ENCODE assay signal across 14 mouse cellular contexts in genomic region chr2:33783419-33783818, GRCm38 (mm10).
A peak's percentile ranks its signal among the peaks of the same experiment; 100 is the strongest.
DNase-seq lines count a peak whose midpoint lies in the region; ATAC-seq lines count a peak whose summit lies in the region.
"Had no signal": no experiment of that assay in that cellular context is flagged by ENCODE, and none has a peak within 500 bp of the region (broad histone marks: within the 10 kb centered on the region; RNA-seq: fewer than 3 reads in every experiment).

No protein-coding gene starts in this region.

- H3K27ac ChIP-seq in lung, embryonic 16.5 days (ENCODE audit: low read length) = no peak overlapping the region
- H3K27ac ChIP-seq in embryonic facial prominence, embryonic 10.5 days (replicated peaks) = peak overlapping the region; percentile 16
- H3K27ac ChIP-seq in limb, embryonic 13.5 days = peak overlapping the region; percentile 15; the same call in 1 of the 2 replicates
- H3K27ac ChIP-seq: liver, embryonic 15.5 days had no signal

- 69% methylated on average over 7 of the region's 7 CpGs for WGBS in lung, embryonic 16.5 days
- 85% methylated on average over 7 of the region's 7 CpGs for WGBS in embryonic facial prominence, embryonic 10.5 days
- 78% methylated on average over 7 of the region's 7 CpGs for WGBS in limb, embryonic 13.5 days

- no peaks in the 10 kb centered on the region for H3K27me3 ChIP-seq in lung, embryonic 16.5 days (ENCODE audit: control insufficient read depth, insufficient read depth, low read depth, low read length)
- no peaks in the 10 kb centered on the region for H3K27me3 ChIP-seq in embryonic facial prominence, embryonic 10.5 days (replicated peaks; ENCODE audit: low read depth, poor library complexity, severe bottlenecking)
- H3K27me3 ChIP-seq in limb, embryonic 13.5 days = 0 out of 2 replicates have a peak, but pooled peaks cover 5% of the 10 kb centered on the region
- H3K27me3 ChIP-seq: liver, embryonic 15.5 days; Patski had no signal

- DNase-seq in frontal cortex, postnatal 25 days (ENCODE audit: low spot score in 2 of 2) = no peak
- DNase-seq in lung, postnatal 14 days = no peak
- no peak for DNase-seq in embryonic facial prominence, embryonic 10.5 days (ENCODE audit: low spot score)
- no peak for DNase-seq in ovary, postnatal 36 days (ENCODE audit: low spot score)
- DNase-seq: gastrocnemius, postnatal 36 days; kidney, adult 11 months; layer of hippocampus, adult 9-11 months; retina, postnatal 1 day had no signal

- H3K4me1 ChIP-seq in lung, embryonic 16.5 days (replicated peaks; ENCODE audit: control insufficient read depth, insufficient read depth, low read length) = peaks cover 13% of the 10 kb centered on the region
- peaks cover 41% of the 10 kb centered on the region for H3K4me1 ChIP-seq in embryonic facial prominence, embryonic 10.5 days
- peaks cover 47% of the 10 kb centered on the region for H3K4me1 ChIP-seq in limb, embryonic 13.5 days

- H3K4me3 ChIP-seq in lung, embryonic 16.5 days (ENCODE audit: low read length) = no peak overlapping the region
- H3K4me3 ChIP-seq in embryonic facial prominence, embryonic 10.5 days = no peak overlapping the region
- H3K4me3 ChIP-seq in limb, embryonic 13.5 days = no peak overlapping the region
- H3K4me3 ChIP-seq: liver, embryonic 15.5 days had no signal

- no peak overlapping the region for H3K4me2 ChIP-seq in lung, embryonic 16.5 days (ENCODE audit: low read depth, low read length)
- H3K4me2 ChIP-seq in limb, embryonic 13.5 days (replicated peaks) = no peak overlapping the region
- H3K4me2 ChIP-seq: liver, embryonic 15.5 days had no signal

- peaks cover 8% of the 10 kb centered on the region for H3K9me3 ChIP-seq in lung, embryonic 16.5 days (ENCODE audit: control insufficient read depth, low read length)
- peaks cover 15% of the 10 kb centered on the region for H3K9me3 ChIP-seq in embryonic facial prominence, embryonic 10.5 days
- peaks cover 16% of the 10 kb centered on the region for H3K9me3 ChIP-seq in limb, embryonic 13.5 days

- H3K9ac ChIP-seq in lung, embryonic 16.5 days (ENCODE audit: low read length) = no peak overlapping the region
- no peak overlapping the region for H3K9ac ChIP-seq in limb, embryonic 13.5 days
- H3K9ac ChIP-seq: liver, embryonic 15.5 days had no signal

- H3K36me3 ChIP-seq in lung, embryonic 16.5 days (ENCODE audit: control insufficient read depth, insufficient read depth, low read length) = peaks cover 8% of the 10 kb centered on the region
- H3K36me3 ChIP-seq in embryonic facial prominence, embryonic 10.5 days (replicated peaks) = peaks cover 30% of the 10 kb centered on the region
- peaks cover 20% of the 10 kb centered on the region for H3K36me3 ChIP-seq in limb, embryonic 13.5 days

- peak; percentile 88 for ATAC-seq in frontal cortex, adult (ENCODE audit: low TSS enrichment)
- 0 out of 2 replicates have a peak, but pooled peaks have one; percentile 5 for ATAC-seq in lung, embryonic 16.5 days (ENCODE audit: low read depth)
- ATAC-seq in limb, embryonic 13.5 days (ENCODE audit: low FRiP score, low read depth) = no peak
- ATAC-seq in erythroid progenitor cell, adult 5-6 weeks (replicated peaks; ENCODE audit: low FRiP score, poor library complexity, severe bottlenecking) = no peak
- ATAC-seq: Patski had no signal

Comparison
In these comparisons a context has a peak if more than half of its experiments do, and no peak if none do; other contexts are left out.
1. ATAC-seq: peak in frontal cortex, adult (single experiment) and lung, embryonic 16.5 days (single experiment); none in limb, embryonic 13.5 days (single experiment) and erythroid progenitor cell, adult 5-6 weeks (single experiment).